Mouse (Mus musculus) liver, adult 2 months (tissue): ENCODE measurements at regions not wholly inside any gene's neighbourhood (a gene's known extent, or its start where the extent isn't known, plus 50 kb on each side); places are given as distances from the start of the nearest gene placed in this dataset.

Source experiments
- CTCF ChIP-seq: fragments of 200-500 bp; IDR thresholded peaks from 2 replicates; pipeline ENCODE4 v1.5.1; 2011; ENCODE audit warnings: low read depth, low read length, control low read depth
- POLR2A ChIP-seq: fragments of 200-500 bp; IDR thresholded peaks from 2 replicates; pipeline ENCODE4 v1.6.1; 2011; ENCODE audit warnings: low read length, control low read depth; ENCODE audit not compliant: insufficient read depth; ENCODE audit errors: extremely low read depth

DNA sequence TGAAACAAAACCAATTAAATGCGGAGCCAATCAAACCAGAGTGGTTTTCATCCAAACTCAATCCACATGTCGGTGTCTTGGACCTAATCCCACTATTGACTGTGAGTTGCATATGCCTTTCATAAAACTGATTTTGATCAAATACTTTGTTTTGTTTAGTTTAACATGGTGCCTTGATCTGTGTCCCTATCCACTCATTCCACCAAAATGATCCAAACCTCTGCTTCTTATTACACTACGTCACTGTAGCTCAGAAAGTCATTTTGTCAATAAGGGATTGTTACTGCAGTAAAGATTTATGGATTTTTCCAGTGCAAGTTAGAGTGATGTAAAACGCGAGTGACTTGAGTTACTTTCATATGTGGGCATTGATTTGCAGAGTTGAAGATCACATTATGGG is 436.7 kb downstream of the Rnf144a start:
- TF ChIP-seq CTCF (no peak), POLR2A (no peak)
